Mouse (Mus musculus) kidney, postnatal 0 days (tissue): ENCODE results near the gene Srsf2. TPM values are rescaled to one million over a fixed set of nuclear protein-coding genes. Genes with fewer than 3 reads are reported as not detected.
A peak's percentile ranks its signal among the peaks of the same experiment; 100 is the strongest.
"Not testable (repeated sequence)": the region's sequence is repeated elsewhere in the genome, so short reads cannot be mapped to it uniquely, and the experiment has no call there.

Experiments
- ATAC-seq: fragments of 200-750 bp; cut with Nextera tagmentation; replicated peaks from 2 replicates; pipeline ENCODE4 v1.8.0; 2017; ENCODE audit warnings: low read depth, moderate number of reproducible peaks, moderate TSS enrichment, moderate library complexity; ENCODE audit not compliant: low FRiP score
- DNase-seq: peaks from one replicate; pipeline ENCODE4 v3.0.0-alpha.2; 2016; ENCODE audit warnings: low spot score
- H3K27ac ChIP-seq: fragments of 300-500 bp; sonication (generic); 2 replicates; pipeline ENCODE4 v1.5.1; 2014; ENCODE audit warnings: mild to moderate bottlenecking
- H3K27me3 ChIP-seq: fragments of 300-500 bp; sonication (generic); 2 replicates; pipeline ENCODE4 v1.6.1; 2014; ENCODE audit warnings: low read length, mixed read lengths; ENCODE audit not compliant: insufficient read depth
- H3K36me3 ChIP-seq: fragments of 300-500 bp; sonication (generic); 2 replicates; pipeline ENCODE4 v1.6.1; 2014; ENCODE audit warnings: low read length, mixed read lengths; ENCODE audit not compliant: insufficient read depth
- H3K4me1 ChIP-seq: fragments of 300-500 bp; sonication (generic); replicated peaks from 2 replicates; pipeline ENCODE4 v1.6.1; 2014; ENCODE audit warnings: antibody characterized with exemption, low read length, mixed read lengths; ENCODE audit not compliant: insufficient read depth
- H3K4me2 ChIP-seq: fragments of 300-500 bp; sonication (generic); 2 replicates; pipeline ENCODE4 v1.6.1; 2014; ENCODE audit warnings: mild to moderate bottlenecking, low read length, moderate library complexity, mixed read lengths
- H3K4me3 ChIP-seq: fragments of 300-500 bp; sonication (generic); replicated peaks from 2 replicates; pipeline ENCODE4 v1.5.1; 2014; ENCODE audit warnings: low read depth, low read length
- H3K9ac ChIP-seq: fragments of 300-500 bp; sonication (generic); 2 replicates; pipeline ENCODE4 v1.6.1; 2014; ENCODE audit warnings: low read depth, low read length
- H3K9me3 ChIP-seq: fragments of 300-500 bp; sonication (generic); replicated peaks from 2 replicates; pipeline ENCODE4 v1.6.1; 2016; ENCODE audit warnings: low read length, inconsistent platforms, mixed read lengths
- CTCF ChIP-seq: IDR thresholded peaks from 2 replicates; pipeline ENCODE4 v1.5.1; 2016; ENCODE audit warnings: antibody characterized with exemption, low read depth, mild to moderate bottlenecking, moderate library complexity
- WGBS: fragments of 180-500 bp; shearing (Covaris S2); extraction: QIAGEN DNeasy Blood & Tissue Kit; methylation state at CpG from one replicate; pipeline ENCODE4 v1.1.7; 2014; 5-methylcytosine and 5-hydroxymethylcytosine counted together
- polyA plus RNA-seq: library from polyadenylated mRNA; unstranded; fragments of >200 nt; fragmentation: Nextera tagmentation; extraction: Ambion mirVana; gene quantifications from 2 replicates; pipeline ENCODE4 v1.2.1, GENCODE M21; 2015

Gene Srsf2
- polyA plus RNA-seq: 664 and 665 TPM in 2 replicates

DNA sequence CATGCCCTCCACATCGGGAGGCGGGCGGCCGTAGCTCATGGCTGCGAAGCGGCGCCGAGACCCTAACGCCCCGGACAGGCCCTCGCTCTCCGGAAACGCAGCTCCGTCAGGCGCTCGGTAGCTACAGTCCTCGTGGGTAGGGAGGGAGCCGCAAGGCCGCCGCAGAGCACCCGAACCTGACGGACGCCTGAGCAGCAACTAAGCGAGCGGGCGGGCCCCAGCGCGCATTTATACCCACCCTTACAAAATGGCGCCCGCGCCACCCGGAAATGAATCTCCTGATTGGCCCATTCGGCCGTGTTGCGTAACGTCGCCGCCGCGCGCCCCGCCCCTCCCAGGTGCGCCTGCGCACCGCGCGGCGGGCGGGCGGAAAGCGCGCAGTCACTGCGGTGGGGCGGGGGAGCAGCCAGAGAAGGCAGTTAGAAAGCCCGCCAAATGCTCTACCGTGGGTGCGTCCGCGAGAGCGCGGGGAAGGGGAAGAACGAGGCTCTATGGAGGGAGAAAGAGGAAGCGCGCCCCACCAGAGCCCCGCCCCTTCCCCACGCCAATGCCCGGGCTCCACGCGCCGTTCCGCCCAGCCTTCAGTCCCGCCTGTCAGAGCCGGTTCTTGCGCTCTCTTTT is at the start of gene Srsf2:
Gene Srsf2 (minus strand): TSS at position 204 of the 621 bp plus-strand sequence.
- Histone ChIP-seq H3K27me3 (no peaks in the 10 kb centered on the region), H3K4me3 (peak within 1 kb of the TSS; percentile 93), H3K27ac (peak within 1 kb of the TSS; percentile 97), H3K36me3 (0 out of 2 replicates have a peak, but pooled peaks cover 6% of the 10 kb centered on the region), H3K9me3 (no peaks in the 10 kb centered on the region), H3K4me1 (0 out of 2 replicates have a peak, but pooled peaks cover 3% of the 10 kb centered on the region), H3K9ac (peak within 1 kb of the TSS; percentile 95), H3K4me2 (peak within 1 kb of the TSS; percentile 60)
- under 1% methylated on average over 65 of the region's 74 CpGs for WGBS
- ATAC-seq (peak; percentile 83), DNase-seq (peak; percentile 97)
- TF ChIP-seq CTCF: no peak

DNA sequence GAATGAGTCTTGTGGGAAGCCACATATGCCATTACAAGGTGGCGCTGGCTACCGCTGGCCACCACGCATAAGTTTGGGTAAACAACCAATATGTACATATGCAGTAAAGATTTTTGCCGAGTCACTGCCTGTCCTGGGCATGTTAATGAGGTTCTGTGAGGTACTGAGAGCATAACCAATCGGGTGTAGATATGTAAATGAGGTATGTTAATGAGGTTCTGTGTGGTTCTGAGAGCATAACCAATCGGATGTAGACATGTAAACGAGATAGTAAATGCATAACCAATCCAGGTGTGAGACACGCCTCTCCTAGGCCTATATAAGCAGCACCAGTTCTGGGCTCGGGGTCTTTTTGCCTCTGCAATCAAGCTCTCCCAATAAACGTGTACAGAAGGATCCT is 49.7 kb upstream of the Srsf2 start:
- ATAC-seq, DNase-seq, H3K27me3 ChIP-seq, H3K4me3 ChIP-seq, H3K4me2 ChIP-seq, H3K9ac ChIP-seq, H3K27ac ChIP-seq, H3K36me3 ChIP-seq, H3K4me1 ChIP-seq, H3K9me3 ChIP-seq: not testable (repeated sequence)
- WGBS: 93% methylated on average over 10 of the region's 10 CpGs

DNA sequence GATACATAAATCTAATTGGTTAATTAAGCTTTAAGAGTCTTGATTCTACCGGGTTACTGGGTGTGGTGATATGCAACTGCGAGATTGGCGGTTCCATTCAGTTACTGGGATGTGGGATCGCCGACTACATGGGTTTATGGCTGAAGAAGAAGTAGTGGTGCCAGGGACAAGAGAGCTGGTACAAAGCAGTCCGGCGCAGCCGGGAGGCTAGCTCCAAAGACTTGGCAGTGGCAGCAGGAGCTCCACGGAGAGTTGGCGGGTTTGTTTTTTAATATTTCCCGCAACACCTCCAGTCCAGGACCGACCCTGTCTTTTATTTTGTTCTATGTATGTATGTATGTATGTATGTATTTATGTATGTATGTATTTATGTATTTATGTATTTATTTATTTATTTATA is 46.4 kb upstream of the Srsf2 start:
- Histone ChIP-seq H3K4me1 (no peaks in the 10 kb centered on the region), H3K9me3 (no peaks in the 10 kb centered on the region), H3K9ac (no peak overlapping the region), H3K27me3 (no peaks in the 10 kb centered on the region), H3K4me2 (no peak overlapping the region), H3K36me3 (no peaks in the 10 kb centered on the region), H3K4me3 (no peak overlapping the region), H3K27ac (no peak overlapping the region)
- DNase-seq (no peak), ATAC-seq (no peak)
- TF ChIP-seq CTCF: no peak
- WGBS: 93% methylated on average over 12 of the region's 12 CpGs

DNA sequence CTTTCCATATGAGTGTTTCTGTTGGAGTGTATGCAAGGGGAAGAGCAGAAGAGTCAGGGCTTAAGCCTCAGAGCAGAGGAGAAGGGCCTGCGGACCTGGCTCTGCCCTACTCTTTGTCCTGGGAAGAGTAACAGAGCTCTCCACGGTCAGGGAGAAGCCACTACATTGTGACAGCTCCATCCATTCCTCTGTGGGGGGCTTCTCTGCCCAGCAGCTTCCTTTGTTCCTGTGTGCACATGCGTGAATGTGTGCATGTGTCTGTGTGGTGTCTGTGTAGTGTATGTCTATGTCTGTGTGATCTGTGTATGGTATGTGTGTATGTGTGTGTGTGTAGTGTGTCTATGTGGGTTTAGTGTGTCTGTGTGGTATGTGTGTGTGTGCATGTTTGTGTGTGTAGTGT is 42.5 kb upstream of the Srsf2 start:
- H3K4me2 ChIP-seq: no peak overlapping the region
- no peak for TF ChIP-seq CTCF
- H3K36me3 ChIP-seq: no peaks in the 10 kb centered on the region
- no peaks in the 10 kb centered on the region for H3K27me3 ChIP-seq
- WGBS: 76% methylated on average over 3 of the region's 3 CpGs
- no peaks in the 10 kb centered on the region for H3K4me1 ChIP-seq
- no peak for DNase-seq
- no peak overlapping the region for H3K4me3 ChIP-seq
- no peak overlapping the region for H3K9ac ChIP-seq
- H3K27ac ChIP-seq: no peak overlapping the region
- no peak for ATAC-seq
- H3K9me3 ChIP-seq: no peaks in the 10 kb centered on the region

DNA sequence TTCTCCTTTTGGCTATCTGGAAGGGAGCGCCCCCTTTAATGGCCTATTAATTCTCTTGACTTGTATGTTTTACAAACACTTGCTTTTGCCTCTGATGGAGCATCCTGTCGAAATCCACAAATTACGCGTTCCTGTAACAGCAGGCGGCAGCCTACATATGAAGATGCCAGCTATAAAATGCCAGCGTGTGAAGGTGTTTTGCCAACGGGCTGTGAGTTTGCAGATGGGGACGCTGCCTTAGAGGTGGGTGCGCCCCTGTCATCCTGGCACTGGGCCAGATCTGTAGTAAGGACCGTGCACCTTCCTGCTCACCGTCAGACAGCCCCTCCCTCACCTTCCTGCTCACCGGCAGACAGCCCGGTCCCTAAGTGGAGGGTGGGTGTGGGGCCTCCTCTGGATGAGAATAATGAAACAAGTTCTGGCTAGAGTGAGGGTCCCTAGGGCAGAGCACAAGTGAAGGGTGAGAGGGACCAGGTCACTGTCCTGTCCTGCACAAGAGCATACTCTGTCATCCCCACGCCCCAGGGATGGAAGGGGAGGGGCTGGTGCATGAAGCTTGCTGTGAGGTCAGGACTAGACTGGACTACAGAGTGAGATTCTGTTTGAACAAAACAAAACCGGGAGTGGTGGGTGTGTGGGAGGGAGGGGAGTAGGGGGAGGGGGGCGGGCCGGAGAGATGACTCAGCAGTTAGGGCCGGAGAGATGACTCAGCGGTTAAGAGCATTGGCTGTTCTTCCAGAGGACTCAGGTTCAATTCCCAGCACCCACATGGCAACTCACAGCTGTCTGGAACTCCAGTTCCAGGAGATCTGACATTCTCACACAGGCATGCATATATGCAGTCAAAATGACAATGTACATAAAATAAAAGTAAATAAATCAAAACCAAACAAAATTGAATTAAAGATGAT is 40.9 kb upstream of the Srsf2 start:
- 46% methylated on average over 19 of the region's 19 CpGs for WGBS
- ATAC-seq (no peak), DNase-seq (no peak)
- H3K36me3 ChIP-seq: no peaks in the 10 kb centered on the region
- TF ChIP-seq CTCF: no peak; the same call in 1 of the 2 replicates
- no peak overlapping the region for H3K4me3 ChIP-seq
- H3K27me3 ChIP-seq: no peaks in the 10 kb centered on the region
- no peak overlapping the region for H3K4me2 ChIP-seq
- no peak overlapping the region for H3K27ac ChIP-seq
- H3K9ac ChIP-seq: no peak overlapping the region
- no peaks in the 10 kb centered on the region for H3K9me3 ChIP-seq
- no peaks in the 10 kb centered on the region for H3K4me1 ChIP-seq

DNA sequence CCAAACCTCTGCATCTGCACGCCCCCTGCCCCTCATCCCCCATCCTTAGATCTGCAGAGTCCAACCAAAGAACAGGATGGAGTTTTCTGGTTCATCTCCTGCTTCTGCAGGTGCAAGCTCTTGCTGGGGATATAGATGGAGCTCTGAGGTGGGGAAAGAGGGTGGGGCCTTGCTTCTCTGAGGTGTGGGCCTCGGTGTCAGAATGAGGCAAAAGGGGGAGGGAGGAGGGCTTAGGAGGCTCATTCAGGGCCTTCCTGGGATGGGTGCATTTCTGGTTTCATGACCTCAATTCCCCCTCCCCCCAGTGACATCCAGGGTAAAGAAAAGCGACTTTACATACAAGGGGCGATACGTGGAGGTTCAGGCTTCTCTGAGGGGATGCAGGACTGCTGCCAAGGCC is 34.2 kb upstream of the Srsf2 start:
- ATAC-seq (no peak), DNase-seq (no peak)
- WGBS: 55% methylated on average over 5 of the region's 5 CpGs
- Histone ChIP-seq H3K9ac (no peak overlapping the region), H3K4me3 (no peak overlapping the region), H3K27me3 (no peaks in the 10 kb centered on the region), H3K9me3 (no peaks in the 10 kb centered on the region), H3K27ac (no peak overlapping the region), H3K4me1 (no peaks in the 10 kb centered on the region), H3K36me3 (no peaks in the 10 kb centered on the region), H3K4me2 (no peak overlapping the region)
- TF ChIP-seq CTCF: no peak
